Mouse (Mus musculus) testis, postnatal 10 days (tissue): ENCODE data around the gene Hpgd.
"Not testable (repeated sequence)": the region's sequence is repeated elsewhere in the genome, so short reads cannot be mapped to it uniquely, and the experiment has no call there.

ENCODE experiments used
- DNase-seq: peaks from one replicate; pipeline ENCODE4 v3.0.0; 2021; ENCODE audit warnings: low spot score

Gene Hpgd

GRCm38 (mm10) chr8:56294373-56294877 lies at the start of gene Hpgd:
Gene Hpgd (plus strand): TSS chr8:56294585.
- DNase-seq, result peak; percentile 58

- not testable (repeated sequence) for DNase-seq
These were observed 42.7 kb upstream of the Hpgd start for GRCm38 (mm10) chr8:56251728-56252127.

GRCm38 (mm10) chr8:56252314-56252713 lies 42.1 kb upstream of the Hpgd start:
- DNase-seq, result no peak

- DNase-seq, result no peak
These were observed 33.2 kb upstream of the Hpgd start for GRCm38 (mm10) chr8:56261190-56261589.

GRCm38 (mm10) chr8:56269687-56270663 lies 24.4 kb upstream of the Hpgd start:
- no peak for DNase-seq

GRCm38 (mm10) chr8:56272934-56273333 lies 21.5 kb upstream of the Hpgd start:
- no peak for DNase-seq

GRCm38 (mm10) chr8:56275316-56275715 lies 19.1 kb upstream of the Hpgd start:
- no peak for DNase-seq

- no peak for DNase-seq
These were observed 16.4 kb upstream of the Hpgd start for GRCm38 (mm10) chr8:56277810-56278528.

- no peak for DNase-seq
These were observed 15.8 kb upstream of the Hpgd start for GRCm38 (mm10) chr8:56278545-56279063.

- DNase-seq, result no peak
These were observed 10.4 kb upstream of the Hpgd start for GRCm38 (mm10) chr8:56283936-56284335.

GRCm38 (mm10) chr8:56284957-56285356 lies 9.4 kb upstream of the Hpgd start:
- no peak for DNase-seq

GRCm38 (mm10) chr8:56286717-56287116 lies 7.7 kb upstream of the Hpgd start:
- no peak for DNase-seq

- no peak for DNase-seq
These were observed 6.9 kb upstream of the Hpgd start for GRCm38 (mm10) chr8:56287370-56288072.

- DNase-seq, result no peak
These were observed 2.1 kb upstream of the Hpgd start for GRCm38 (mm10) chr8:56292318-56292717.

- DNase-seq, result peak; percentile 43
These were observed 905 bp upstream of the Hpgd start for GRCm38 (mm10) chr8:56293480-56293879.

- no peak for DNase-seq
These were observed 636 bp downstream of the Hpgd start for GRCm38 (mm10) chr8:56294886-56295555.

GRCm38 (mm10) chr8:56299421-56299820 lies 5.0 kb downstream of the Hpgd start:
- no peak for DNase-seq

- DNase-seq, result not testable (repeated sequence)
These were observed 6.9 kb downstream of the Hpgd start for GRCm38 (mm10) chr8:56301303-56301702.

- DNase-seq, result no peak
These were observed 10.2 kb downstream of the Hpgd start for GRCm38 (mm10) chr8:56304595-56304994.

- DNase-seq, result no peak
These were observed 19.2 kb downstream of the Hpgd start for GRCm38 (mm10) chr8:56313622-56314021.

- DNase-seq, result no peak
These were observed 20.8 kb downstream of the Hpgd start for GRCm38 (mm10) chr8:56315189-56315588.
